Mouse (Mus musculus): ENCODE results near the gene Plk5. TPM values are rescaled to one million over a fixed set of nuclear protein-coding genes. Genes with fewer than 3 reads are reported as not detected.

Gene Plk5
- under 1 TPM in 2 of 4 experiments, not detected in 2; 0.27 to 0.36 TPM for total RNA-seq (2022)

GRCm38 (mm10) chr10:80356001-80356682 is at the start of gene Plk5:
TSS of gene Plk5 (plus strand) at chr10:80356459.
- DNase-seq (ENCODE audit: low spot score in 2 of 2), result no peak

- no peak for DNase-seq (ENCODE audit: low spot score in 2 of 2)
Observed at GRCm38 (mm10) chr10:80311560-80311959, 44.7 kb upstream of the Plk5 start.

- DNase-seq (ENCODE audit: low spot score in 2 of 2), result no peak
Observed at GRCm38 (mm10) chr10:80312586-80313504, 43.4 kb upstream of the Plk5 start.

- no peak for DNase-seq (ENCODE audit: low spot score in 2 of 2)
Observed at GRCm38 (mm10) chr10:80313627-80314201, 42.5 kb upstream of the Plk5 start.

- no peak for DNase-seq (ENCODE audit: low spot score in 2 of 2)
Observed at GRCm38 (mm10) chr10:80314494-80315001, 41.7 kb upstream of the Plk5 start.

- no peak for DNase-seq (ENCODE audit: low spot score in 2 of 2)
Observed at GRCm38 (mm10) chr10:80315315-80315714, 40.9 kb upstream of the Plk5 start.

GRCm38 (mm10) chr10:80316359-80316781 is 39.9 kb upstream of the Plk5 start:
- DNase-seq (ENCODE audit: low spot score in 2 of 2), result no peak

GRCm38 (mm10) chr10:80317011-80317410 is 39.2 kb upstream of the Plk5 start:
- no peak for DNase-seq (ENCODE audit: low spot score in 2 of 2)

GRCm38 (mm10) chr10:80320340-80320760 is 35.9 kb upstream of the Plk5 start, which contains the start of gene 2310011J03Rik:
TSS of gene 2310011J03Rik (minus strand) at chr10:80320537.
- DNase-seq (ENCODE audit: low spot score in 2 of 2), result peak; percentile 90

GRCm38 (mm10) chr10:80321014-80321669 is 35.1 kb upstream of the Plk5 start:
- DNase-seq (ENCODE audit: low spot score in 2 of 2), result no peak

GRCm38 (mm10) chr10:80321670-80322581 is 34.3 kb upstream of the Plk5 start:
- DNase-seq (ENCODE audit: low spot score in 2 of 2), result no peak

GRCm38 (mm10) chr10:80322811-80323211 is 33.4 kb upstream of the Plk5 start:
- DNase-seq (ENCODE audit: low spot score in 2 of 2), result no peak

GRCm38 (mm10) chr10:80323261-80324119 is 32.8 kb upstream of the Plk5 start:
- DNase-seq (ENCODE audit: low spot score in 2 of 2), result peak; percentile 66 to 77

GRCm38 (mm10) chr10:80324120-80325037 is 31.9 kb upstream of the Plk5 start:
- DNase-seq (ENCODE audit: low spot score in 2 of 2), result no peak

GRCm38 (mm10) chr10:80325045-80325444 is 31.2 kb upstream of the Plk5 start:
- no peak for DNase-seq (ENCODE audit: low spot score in 2 of 2)

- DNase-seq (ENCODE audit: low spot score in 2 of 2), result peak; percentile 98 to 99
Observed at GRCm38 (mm10) chr10:80329273-80330081, 26.8 kb upstream of the Plk5 start, which contains the start of the genes Pcsk4 and Reep6. TSS of gene Pcsk4 (minus strand) at chr10:80329498. TSS of gene Reep6 (plus strand) at chr10:80329953.

- no peak for DNase-seq (ENCODE audit: low spot score in 2 of 2)
Observed at GRCm38 (mm10) chr10:80330084-80330483, 26.2 kb upstream of the Plk5 start.

Data from gastrocnemius, adult 8-10 months (tissue).